Mouse (Mus musculus): Measurements from ENCODE around the gene Fam19a2. TPM values are rescaled to one million over a fixed set of nuclear protein-coding genes. Genes with fewer than 3 reads are reported as not detected.

The Fam19a2 gene
- polyA plus RNA-seq, 1 experiment from 2014 or later, result 4.4 TPM

GRCm38 (mm10) chr10:123752755-123753154 lies 489.0 kb downstream of the Fam19a2 start:
- no peak overlapping the region for H3K9ac ChIP-seq (ENCODE audit: low read length)
- no peak overlapping the region for H3K27ac ChIP-seq (ENCODE audit: low read depth, low read length)
- H3K27me3 ChIP-seq (ENCODE audit: control insufficient read depth, insufficient read depth, low read length), result no peaks in the 10 kb centered on the region
- no peaks in the 10 kb centered on the region for H3K4me1 ChIP-seq (replicated peaks; ENCODE audit: control insufficient read depth, insufficient read depth, low read length)
- no peak overlapping the region for H3K4me2 ChIP-seq (ENCODE audit: low read depth, low read length, severe bottlenecking)
- H3K9me3 ChIP-seq (ENCODE audit: control insufficient read depth, low read length), result no peaks in the 10 kb centered on the region
- ATAC-seq (replicated peaks; ENCODE audit: low FRiP score) (no peak), DNase-seq (ENCODE audit: low spot score) (no peak)
- no peaks in the 10 kb centered on the region for H3K36me3 ChIP-seq (ENCODE audit: control insufficient read depth, insufficient read depth, low read length)
- 85% methylated on average over 3 of the region's 3 CpGs for WGBS
- H3K4me3 ChIP-seq (ENCODE audit: low read depth, low read length), result no peak overlapping the region

GRCm38 (mm10) chr10:123753996-123754395 lies 490.2 kb downstream of the Fam19a2 start:
- Histone ChIP-seq H3K9me3 (ENCODE audit: control insufficient read depth, low read length) (no peaks in the 10 kb centered on the region), H3K27me3 (ENCODE audit: control insufficient read depth, insufficient read depth, low read length) (no peaks in the 10 kb centered on the region), H3K9ac (ENCODE audit: low read length) (no peak overlapping the region), H3K27ac (ENCODE audit: low read depth, low read length) (no peak overlapping the region), H3K36me3 (ENCODE audit: control insufficient read depth, insufficient read depth, low read length) (no peaks in the 10 kb centered on the region), H3K4me2 (ENCODE audit: low read depth, low read length, severe bottlenecking) (no peak overlapping the region), H3K4me3 (ENCODE audit: low read depth, low read length) (no peak overlapping the region), H3K4me1 (replicated peaks; ENCODE audit: control insufficient read depth, insufficient read depth, low read length) (no peaks in the 10 kb centered on the region)
- 93% methylated on average over 4 of the region's 4 CpGs for WGBS
- no peak for ATAC-seq (replicated peaks; ENCODE audit: low FRiP score)
- DNase-seq (ENCODE audit: low spot score), result no peak

GRCm38 (mm10) chr10:123789374-123789773 lies 525.6 kb downstream of the Fam19a2 start:
- no peaks in the 10 kb centered on the region for H3K9me3 ChIP-seq (ENCODE audit: control insufficient read depth, low read length)
- DNase-seq (ENCODE audit: low spot score) (no peak), ATAC-seq (replicated peaks; ENCODE audit: low FRiP score) (no peak)
- H3K4me3 ChIP-seq (ENCODE audit: low read depth, low read length), result no peak overlapping the region
- H3K4me2 ChIP-seq (ENCODE audit: low read depth, low read length, severe bottlenecking), result no peak overlapping the region
- H3K27ac ChIP-seq (ENCODE audit: low read depth, low read length), result no peak overlapping the region
- 89% methylated on average over 2 of the region's 2 CpGs for WGBS
- H3K4me1 ChIP-seq (replicated peaks; ENCODE audit: control insufficient read depth, insufficient read depth, low read length), result no peaks in the 10 kb centered on the region
- no peaks in the 10 kb centered on the region for H3K36me3 ChIP-seq (ENCODE audit: control insufficient read depth, insufficient read depth, low read length)
- no peaks in the 10 kb centered on the region for H3K27me3 ChIP-seq (ENCODE audit: control insufficient read depth, insufficient read depth, low read length)
- H3K9ac ChIP-seq (ENCODE audit: low read length), result no peak overlapping the region

Other genes starting within 250 kb of the Fam19a2 start
- 28.6 and 35.1 TPM in 2 replicates for gene Mon2, start 187.5 kb upstream of the Fam19a2 start, polyA plus RNA-seq (2014; fragmentation: Nextera tagmentation; extraction: Ambion mirVana)
- gene Usp15, start 67.0 kb upstream of the Fam19a2 start, polyA plus RNA-seq (2014; fragmentation: Nextera tagmentation; extraction: Ambion mirVana), result 76.2 and 80.1 TPM in 2 replicates